Mouse (Mus musculus): ENCODE data around the gene 2610001J05Rik. TPM values are rescaled to one million over a fixed set of nuclear protein-coding genes. Genes with fewer than 3 reads are reported as not detected.

2610001J05Rik gene
- polyA plus RNA-seq, 1 experiment, result 50.4 TPM

- Histone ChIP-seq H3K79me2 (ENCODE audit: control insufficient read depth, insufficient read depth) (no peaks in the 10 kb centered on the region), H3K36me3 (ENCODE audit: control insufficient read depth, insufficient read depth) (no peaks in the 10 kb centered on the region), H3K4me2 (ENCODE audit: low read depth) (peak within 1 kb of the TSS; percentile 81), H3K4me3 (peak within 1 kb of the TSS; percentile 51), H3K27me3 (ENCODE audit: control insufficient read depth, insufficient read depth, insufficient read length) (no peaks in the 10 kb centered on the region), H3ac (ENCODE audit: control insufficient read depth, insufficient read length) (peak within 1 kb of the TSS; percentile 39)
- TF ChIP-seq TCF12 (IDR thresholded peaks at IDR 0.05; ENCODE audit: insufficient read depth, poor library complexity, severe bottlenecking) (no peak), TCF3 (IDR thresholded peaks at IDR 0.05; ENCODE audit: insufficient read length, low read depth) (no peak), MYOG (IDR thresholded peaks at IDR 0.05; ENCODE audit: control insufficient read depth in 1 of 3, insufficient read depth in 1 of 3, insufficient read length in 2 of 3, low read depth in 2 of 3) (no peak), POLR2AphosphoS2 (IDR thresholded peaks at IDR 0.05; ENCODE audit: insufficient read length, low read depth) (no peak), REST (IDR thresholded peaks at IDR 0.05; ENCODE audit: insufficient read depth, insufficient read length) (no peak), MYOD1 (IDR thresholded peaks at IDR 0.05; ENCODE audit: control insufficient read depth in 1 of 3, insufficient read length in 2 of 3, low read depth in 2 of 3) (no peak), USF1 (IDR thresholded peaks at IDR 0.05; ENCODE audit: low read depth) (no peak), MAX (IDR thresholded peaks at IDR 0.05; ENCODE audit: low read depth) (no peak), E2F4 (IDR thresholded peaks at IDR 0.05; ENCODE audit: insufficient read depth) (no peak), SRF (IDR thresholded peaks at IDR 0.05; ENCODE audit: control insufficient read depth, insufficient read length, low read depth) (no peak)
Observed at GRCm38 (mm10) chr6:13839345-13840054, 31.8 kb downstream of the 2610001J05Rik start, which contains the start of gene Gpr85. Gene Gpr85, minus strand, starts transcription at chr6:13839942.

DNA sequence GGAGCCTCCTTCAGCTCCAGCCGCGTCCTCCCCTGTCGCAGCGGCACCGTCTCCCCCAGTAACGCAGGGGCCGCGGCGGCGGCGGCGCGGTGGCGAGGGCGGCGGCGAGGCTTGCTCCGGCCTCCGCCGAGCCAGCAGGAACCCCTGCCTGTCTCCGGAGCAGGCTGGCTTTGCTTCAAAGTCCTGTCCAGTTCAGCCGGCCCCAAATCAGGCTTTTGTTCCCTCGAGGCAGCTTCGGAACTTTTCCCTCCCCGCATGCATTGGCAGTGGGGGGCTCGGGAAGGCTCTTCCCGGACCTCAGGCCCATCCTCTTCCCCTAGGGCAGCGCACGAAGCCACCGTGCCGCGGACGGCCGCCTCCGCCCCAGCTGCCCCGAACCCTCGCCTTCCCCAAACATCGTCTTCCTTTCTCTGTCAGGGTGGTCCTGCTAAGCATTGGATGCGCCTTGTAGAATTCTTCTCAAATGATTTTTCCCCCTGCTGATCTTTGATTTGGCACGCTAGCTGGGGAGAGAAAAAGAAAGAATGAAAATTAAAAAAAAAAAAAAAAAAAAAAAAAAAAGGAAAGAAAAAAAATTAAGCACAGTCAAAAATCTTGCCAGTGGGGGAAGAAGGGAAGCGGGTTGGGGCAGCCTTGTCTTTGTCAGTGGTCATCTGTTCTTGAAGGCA is 32.5 kb downstream of the 2610001J05Rik start:
- peak overlapping the region; percentile 39 for H3ac ChIP-seq (ENCODE audit: control insufficient read depth, insufficient read length)
- H3K79me2 ChIP-seq (ENCODE audit: control insufficient read depth, insufficient read depth), result no peaks in the 10 kb centered on the region
- peak overlapping the region; percentile 51 for H3K4me3 ChIP-seq
- H3K4me2 ChIP-seq (ENCODE audit: low read depth), result peak overlapping the region; percentile 81
- TF ChIP-seq MYOD1 (IDR thresholded peaks at IDR 0.05; ENCODE audit: control insufficient read depth in 1 of 3, insufficient read length in 2 of 3, low read depth in 2 of 3), result no peak
- peak; percentile 86 for TF ChIP-seq POLR2A (IDR thresholded peaks at IDR 0.05; ENCODE audit: insufficient read length, low read depth)
- TF ChIP-seq POLR2AphosphoS2 (IDR thresholded peaks at IDR 0.05; ENCODE audit: insufficient read length, low read depth), result peak; percentile 79
- TF ChIP-seq TCF3 (IDR thresholded peaks at IDR 0.05; ENCODE audit: insufficient read length, low read depth), result no peak
- TF ChIP-seq SRF (IDR thresholded peaks at IDR 0.05; ENCODE audit: control insufficient read depth, insufficient read length, low read depth), result no peak
- no peaks in the 10 kb centered on the region for H3K27me3 ChIP-seq (ENCODE audit: control insufficient read depth, insufficient read depth, insufficient read length)
- no peaks in the 10 kb centered on the region for H3K36me3 ChIP-seq (ENCODE audit: control insufficient read depth, insufficient read depth)

- Histone ChIP-seq H3K27me3 (ENCODE audit: control insufficient read depth, insufficient read depth, insufficient read length) (no peaks in the 10 kb centered on the region), H3ac (ENCODE audit: control insufficient read depth, insufficient read length) (peak overlapping the region; percentile 39), H3K36me3 (ENCODE audit: control insufficient read depth, insufficient read depth) (no peaks in the 10 kb centered on the region), H3K4me3 (peak overlapping the region; percentile 51), H3K4me2 (ENCODE audit: low read depth) (peak overlapping the region; percentile 81), H3K79me2 (ENCODE audit: control insufficient read depth, insufficient read depth) (no peaks in the 10 kb centered on the region)
- TF ChIP-seq POLR2A (IDR thresholded peaks at IDR 0.05; ENCODE audit: insufficient read length, low read depth), result no peak
- no peak for TF ChIP-seq MYOD1 (IDR thresholded peaks at IDR 0.05; ENCODE audit: control insufficient read depth in 1 of 3, insufficient read length in 2 of 3, low read depth in 2 of 3)
- TF ChIP-seq MAX (IDR thresholded peaks at IDR 0.05; ENCODE audit: low read depth), result no peak
- no peak for TF ChIP-seq REST (IDR thresholded peaks at IDR 0.05; ENCODE audit: insufficient read depth, insufficient read length)
- TF ChIP-seq USF1 (IDR thresholded peaks at IDR 0.05; ENCODE audit: low read depth), result no peak
- no peak for TF ChIP-seq MYOG (IDR thresholded peaks at IDR 0.05; ENCODE audit: control insufficient read depth in 1 of 3, insufficient read depth in 1 of 3, insufficient read length in 2 of 3, low read depth in 2 of 3)
- TF ChIP-seq SRF (IDR thresholded peaks at IDR 0.05; ENCODE audit: control insufficient read depth, insufficient read length, low read depth), result no peak
- TF ChIP-seq TCF12 (IDR thresholded peaks at IDR 0.05; ENCODE audit: insufficient read depth, poor library complexity, severe bottlenecking), result no peak
- TF ChIP-seq POLR2AphosphoS2 (IDR thresholded peaks at IDR 0.05; ENCODE audit: insufficient read length, low read depth), result no peak
- TF ChIP-seq E2F4 (IDR thresholded peaks at IDR 0.05; ENCODE audit: insufficient read depth), result no peak
- TF ChIP-seq TCF3 (IDR thresholded peaks at IDR 0.05; ENCODE audit: insufficient read length, low read depth), result no peak
- TF ChIP-seq CEBPB (IDR thresholded peaks at IDR 0.05; ENCODE audit: insufficient read depth, poor library complexity, severe bottlenecking), result no peak
Observed at GRCm38 (mm10) chr6:13837916-13838676, 33.2 kb downstream of the 2610001J05Rik start.

GRCm38 (mm10) chr6:13836967-13837570 is 34.2 kb downstream of the 2610001J05Rik start:
- Histone ChIP-seq H3K4me3 (peak overlapping the region; percentile 51), H3K36me3 (ENCODE audit: control insufficient read depth, insufficient read depth) (no peaks in the 10 kb centered on the region), H3K79me2 (ENCODE audit: control insufficient read depth, insufficient read depth) (no peaks in the 10 kb centered on the region), H3ac (ENCODE audit: control insufficient read depth, insufficient read length) (no peak overlapping the region), H3K27me3 (ENCODE audit: control insufficient read depth, insufficient read depth, insufficient read length) (no peaks in the 10 kb centered on the region), H3K4me2 (ENCODE audit: low read depth) (peak overlapping the region; percentile 81)
- TF ChIP-seq MAX (IDR thresholded peaks at IDR 0.05; ENCODE audit: low read depth) (no peak), TCF3 (IDR thresholded peaks at IDR 0.05; ENCODE audit: insufficient read length, low read depth) (no peak), MYOG (IDR thresholded peaks at IDR 0.05; ENCODE audit: control insufficient read depth in 1 of 3, insufficient read depth in 1 of 3, insufficient read length in 2 of 3, low read depth in 2 of 3) (no peak), TCF12 (IDR thresholded peaks at IDR 0.05; ENCODE audit: insufficient read depth, poor library complexity, severe bottlenecking) (no peak), E2F4 (IDR thresholded peaks at IDR 0.05; ENCODE audit: insufficient read depth) (no peak), MYOD1 (IDR thresholded peaks at IDR 0.05; ENCODE audit: control insufficient read depth in 1 of 3, insufficient read length in 2 of 3, low read depth in 2 of 3) (no peak), REST (IDR thresholded peaks at IDR 0.05; ENCODE audit: insufficient read depth, insufficient read length) (no peak), USF1 (IDR thresholded peaks at IDR 0.05; ENCODE audit: low read depth) (no peak), SRF (IDR thresholded peaks at IDR 0.05; ENCODE audit: control insufficient read depth, insufficient read length, low read depth) (no peak), POLR2A (IDR thresholded peaks at IDR 0.05; ENCODE audit: insufficient read length, low read depth) (no peak)

Measured in myocyte (in vitro differentiated cells).